Mouse (Mus musculus) left cerebral cortex, adult 8-10 months (tissue): ENCODE data around the gene Nid2. TPM values are rescaled to one million over a fixed set of nuclear protein-coding genes. Genes with fewer than 3 reads are reported as not detected.

Experiments
- DNase-seq, 2 experiments: peaks; one replicate each; pipeline ENCODE4 v3.0.0; 2022; ENCODE audit warnings: low spot score in 2 of 2
- total RNA-seq, 4 experiments: library from RNA; stranded (reverse); gene quantifications; 2 replicates each; pipeline ENCODE4 v1.2.4; 2022

The Nid2 gene
- total RNA-seq, 4 experiments from 2014 or later, result 2.1 to 4.1 (median 3.3) TPM

DNA sequence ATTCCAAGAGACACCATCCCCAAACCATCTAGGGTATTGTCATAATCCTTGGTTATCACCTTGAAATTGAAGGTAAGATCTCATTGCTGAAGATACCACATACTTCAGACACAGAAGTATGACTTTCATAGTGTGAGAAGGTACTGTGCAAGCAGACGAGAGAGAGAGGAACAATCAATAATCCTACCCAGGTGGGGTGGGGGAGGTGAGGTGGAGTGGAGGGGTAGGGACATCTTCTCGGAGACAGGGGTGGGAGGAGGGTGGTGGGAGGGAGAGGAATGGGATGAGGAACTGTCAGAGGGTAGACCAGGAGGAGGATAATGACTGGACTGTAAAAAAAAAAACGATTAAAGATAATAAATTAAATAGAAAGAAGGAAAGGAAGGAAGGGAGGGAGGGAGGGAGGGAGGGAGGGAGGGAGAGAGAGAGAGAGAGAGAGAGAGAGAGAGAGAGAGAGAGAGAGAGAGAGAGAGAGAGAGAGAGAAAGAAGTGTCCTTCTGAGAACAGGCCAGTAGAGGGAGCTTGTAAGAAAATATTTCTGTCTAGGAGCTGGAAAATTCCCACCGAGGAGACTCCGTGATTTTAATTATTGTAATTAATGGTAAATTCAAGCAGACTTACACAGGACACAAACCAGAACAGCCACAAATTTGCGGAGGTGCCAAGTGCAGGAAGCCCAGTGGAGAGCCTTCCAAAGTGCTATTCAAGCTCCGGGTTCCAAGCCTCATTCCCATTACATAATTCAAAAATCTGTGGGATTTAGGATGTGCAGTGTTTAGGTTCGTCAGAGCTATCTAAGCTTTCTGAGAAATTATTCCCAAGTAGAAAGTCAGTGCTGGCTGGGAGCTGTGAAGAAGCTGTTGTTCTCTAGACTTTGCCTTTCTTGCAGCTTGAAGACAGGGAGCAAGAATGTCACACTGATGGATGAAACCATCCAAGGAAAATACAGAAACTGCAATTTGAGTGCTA, 108.0 kb downstream of the Nid2 start:
- DNase-seq, result peak; percentile 21 to 56

DNA sequence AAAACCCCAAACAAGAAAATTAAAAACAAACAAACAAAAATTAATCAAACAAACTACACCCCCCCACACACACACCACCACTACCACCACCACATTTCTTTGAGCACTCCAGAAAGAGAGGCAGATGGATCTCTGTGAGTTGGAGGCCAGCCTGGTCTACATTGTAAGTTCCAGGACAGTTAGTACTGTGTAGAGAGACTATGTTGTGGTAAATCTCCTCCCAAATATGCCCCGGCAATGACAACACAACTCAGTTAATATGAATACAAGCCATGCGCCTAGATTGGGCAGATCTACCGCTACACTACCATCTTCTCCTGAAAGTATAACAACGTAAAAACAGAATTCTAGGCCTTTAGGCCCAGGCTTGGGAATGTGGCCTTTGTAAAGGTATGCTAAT, 109.2 kb downstream of the Nid2 start:
- no peak for DNase-seq

Other genes starting within 250 kb of the Nid2 start
- gene Gm2244, start 201.3 kb upstream of the Nid2 start, total RNA-seq, result not detected
- 1 to 10 TPM; 2.2 to 7.3 (median 4.2) TPM for gene Gm2237, start 166.1 kb upstream of the Nid2 start, total RNA-seq
- not detected for gene Gm5458, start 148.7 kb upstream of the Nid2 start, total RNA-seq
- 10 to 100 TPM; 44.3 to 47.0 (median 44.6) TPM for gene Rtraf, start 72.6 kb downstream of the Nid2 start, total RNA-seq
- gene Gng2, start 226.4 kb downstream of the Nid2 start, total RNA-seq, result 100 to 1,000 TPM; 175 to 217 (median 197) TPM